Mouse (Mus musculus): ENCODE results near the gene Fads1. TPM values are rescaled to one million over a fixed set of nuclear protein-coding genes. Genes with fewer than 3 reads are reported as not detected.
"Not testable (repeated sequence)": the region's sequence is repeated elsewhere in the genome, so short reads cannot be mapped to it uniquely, and the experiment has no call there.

Fads1 gene
- 162 and 170 TPM in 2 replicates for polyA plus RNA-seq (2016; fragmentation: Nextera tagmentation; extraction: Ambion mirVana)

DNA sequence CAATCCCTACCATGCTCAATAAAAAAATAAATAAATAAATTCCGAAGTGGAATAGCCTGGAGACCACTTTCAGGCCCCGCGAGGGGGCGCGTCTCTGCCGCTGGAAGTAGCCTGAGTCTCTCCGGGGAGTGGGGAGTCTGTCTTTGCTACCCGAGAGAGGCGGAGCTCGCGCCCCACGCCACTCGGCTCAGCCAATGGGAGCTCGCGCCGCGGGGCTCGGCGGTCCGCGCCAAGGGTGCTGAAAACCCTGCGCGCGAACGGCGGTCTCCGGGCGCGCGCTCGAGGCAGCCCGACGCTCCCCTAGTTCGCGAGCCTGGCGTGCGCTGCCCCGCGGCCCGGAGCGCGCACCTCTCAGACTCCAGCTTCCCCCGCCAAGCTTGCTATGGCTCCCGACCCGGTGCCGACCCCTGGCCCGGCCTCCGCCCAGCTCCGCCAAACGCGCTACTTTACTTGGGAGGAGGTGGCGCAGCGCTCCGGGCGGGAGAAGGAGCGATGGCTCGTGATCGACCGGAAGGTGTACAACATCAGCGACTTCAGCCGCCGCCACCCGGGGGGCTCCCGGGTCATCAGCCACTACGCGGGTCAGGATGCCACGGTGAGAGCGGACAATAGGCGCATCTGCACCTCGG, at the start of gene Fads1:
Gene Fads1 (plus strand): TSS at position 219 of the 629 bp plus-strand sequence.
- peak; percentile 94 for DNase-seq (ENCODE audit: low spot score)
- H3K27ac ChIP-seq, result peak within 1 kb of the TSS; percentile 99
- peaks cover 31% of the 10 kb centered on the region for H3K4me1 ChIP-seq (replicated peaks)
- WGBS, result under 1% methylated on average over 70 of the region's 70 CpGs
- H3K27me3 ChIP-seq (ENCODE audit: insufficient read depth, poor library complexity, severe bottlenecking), result no peaks in the 10 kb centered on the region
- peaks cover 34% of the 10 kb centered on the region for H3K36me3 ChIP-seq
- H3K4me3 ChIP-seq, result peak within 1 kb of the TSS; percentile 96
- no peaks in the 10 kb centered on the region for H3K9me3 ChIP-seq

DNA sequence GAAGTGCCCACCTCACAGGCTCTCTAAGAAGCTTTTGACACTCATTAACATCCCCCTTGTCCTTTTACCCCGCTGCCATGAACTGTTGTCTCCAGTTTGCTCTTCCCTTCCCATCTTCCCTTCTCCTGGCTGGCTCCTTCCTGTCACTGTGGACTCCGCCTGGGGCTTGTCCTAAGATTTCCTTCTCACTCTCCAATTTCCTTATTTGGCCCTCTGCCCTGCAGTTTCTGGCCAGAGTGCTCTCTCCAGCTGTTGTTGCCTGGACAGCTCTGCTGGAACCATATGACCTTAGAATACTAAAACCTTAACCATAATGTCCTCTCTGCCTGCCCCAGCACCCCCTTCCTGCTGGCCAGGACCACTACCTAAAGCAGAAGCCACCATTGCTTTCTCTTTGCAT, 48.0 kb upstream of the Fads1 start:
- Histone ChIP-seq H3K4me3 (no peak overlapping the region), H3K36me3 (no peaks in the 10 kb centered on the region), H3K27ac (0 out of 2 replicates have a peak overlapping the region, but pooled peaks have one; percentile 0), H3K9me3 (no peaks in the 10 kb centered on the region), H3K4me1 (replicated peaks) (0 out of 2 replicates have a peak, but pooled peaks cover 4% of the 10 kb centered on the region), H3K27me3 (ENCODE audit: insufficient read depth, poor library complexity, severe bottlenecking) (no peaks in the 10 kb centered on the region)
- WGBS, result 59% methylated on average over 2 of the region's 2 CpGs
- no peak for DNase-seq (ENCODE audit: low spot score)

DNA sequence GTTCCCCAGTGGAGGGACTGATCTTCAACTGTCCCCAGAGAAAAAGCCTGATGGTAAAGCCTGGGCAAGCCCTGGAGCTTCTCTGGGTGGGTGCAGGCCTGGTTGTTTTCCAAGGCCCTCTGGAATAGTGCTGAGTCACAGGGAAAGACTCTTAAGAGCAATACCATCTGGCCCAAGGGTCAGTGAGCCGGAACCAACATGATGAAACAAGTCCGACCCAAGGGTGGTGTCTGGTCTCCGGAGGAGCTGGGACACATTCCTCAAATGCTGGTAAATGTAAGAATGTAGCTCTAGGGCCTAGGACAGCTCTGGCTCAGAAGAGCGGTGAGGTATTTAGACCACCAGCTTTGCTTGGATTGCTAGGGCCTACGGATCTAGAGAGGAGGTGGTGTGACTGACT, 45.3 kb upstream of the Fads1 start:
- Histone ChIP-seq H3K36me3 (no peaks in the 10 kb centered on the region), H3K27ac (no peak overlapping the region), H3K4me3 (no peak overlapping the region), H3K4me1 (replicated peaks) (0 out of 2 replicates have a peak, but pooled peaks cover 4% of the 10 kb centered on the region), H3K9me3 (no peaks in the 10 kb centered on the region), H3K27me3 (ENCODE audit: insufficient read depth, poor library complexity, severe bottlenecking) (no peaks in the 10 kb centered on the region)
- WGBS, result 79% methylated on average over 5 of the region's 5 CpGs
- DNase-seq (ENCODE audit: low spot score), result no peak

- H3K4me1 ChIP-seq (replicated peaks), result peaks cover 20% of the 10 kb centered on the region
- H3K9me3 ChIP-seq, result no peaks in the 10 kb centered on the region
- H3K4me3 ChIP-seq, result no peak overlapping the region
- no peak overlapping the region for H3K27ac ChIP-seq
- H3K36me3 ChIP-seq, result no peaks in the 10 kb centered on the region
- no peaks in the 10 kb centered on the region for H3K27me3 ChIP-seq (ENCODE audit: insufficient read depth, poor library complexity, severe bottlenecking)
- WGBS, result 87% methylated on average over 6 of the region's 6 CpGs
- DNase-seq (ENCODE audit: low spot score), result no peak
These were observed 43.0 kb upstream of the Fads1 start for GRCm38 (mm10) chr19:10139736-10140135.

- H3K4me1 ChIP-seq (replicated peaks), result peaks cover 28% of the 10 kb centered on the region
- H3K36me3 ChIP-seq, result no peaks in the 10 kb centered on the region
- no peaks in the 10 kb centered on the region for H3K9me3 ChIP-seq
- H3K4me3 ChIP-seq, result no peak overlapping the region
- WGBS, result 29% methylated on average over 2 of the region's 2 CpGs
- DNase-seq (ENCODE audit: low spot score), result no peak
- H3K27me3 ChIP-seq (ENCODE audit: insufficient read depth, poor library complexity, severe bottlenecking), result no peaks in the 10 kb centered on the region
- H3K27ac ChIP-seq, result peak overlapping the region; percentile 77
These were observed 39.0 kb upstream of the Fads1 start for GRCm38 (mm10) chr19:10143667-10144066.

- no peaks in the 10 kb centered on the region for H3K36me3 ChIP-seq
- H3K4me3 ChIP-seq, result no peak overlapping the region
- H3K9me3 ChIP-seq, result no peaks in the 10 kb centered on the region
- WGBS, result 67% methylated on average over 4 of the region's 4 CpGs
- H3K4me1 ChIP-seq (replicated peaks), result peaks cover 28% of the 10 kb centered on the region
- DNase-seq (ENCODE audit: low spot score), result no peak
- peak overlapping the region; percentile 77 for H3K27ac ChIP-seq
- no peaks in the 10 kb centered on the region for H3K27me3 ChIP-seq (ENCODE audit: insufficient read depth, poor library complexity, severe bottlenecking)
These were observed 38.2 kb upstream of the Fads1 start for GRCm38 (mm10) chr19:10144464-10144863.

DNA sequence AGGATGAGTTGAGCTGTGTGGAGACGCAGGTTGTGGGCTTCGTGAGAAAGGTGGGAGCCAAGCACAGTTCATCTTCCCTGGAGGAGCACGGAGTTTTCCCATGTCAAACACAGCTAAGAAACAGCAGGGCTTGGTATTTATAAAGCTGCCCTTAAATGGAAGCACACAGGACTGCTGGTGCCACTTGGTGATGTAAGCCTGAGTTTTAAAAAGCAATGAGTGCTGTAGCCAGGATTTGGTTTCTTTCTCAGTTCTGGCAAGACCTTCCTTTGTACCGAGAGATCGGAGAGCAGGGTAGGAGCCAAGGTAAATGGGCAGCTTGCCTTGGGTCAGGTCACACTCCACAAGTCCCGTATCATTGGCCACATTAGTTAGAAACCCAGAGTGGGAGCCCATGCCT, 34.1 kb upstream of the Fads1 start:
- H3K36me3 ChIP-seq, result no peaks in the 10 kb centered on the region
- H3K27ac ChIP-seq, result no peak overlapping the region
- peaks cover 20% of the 10 kb centered on the region for H3K4me1 ChIP-seq (replicated peaks)
- no peak overlapping the region for H3K4me3 ChIP-seq
- no peaks in the 10 kb centered on the region for H3K27me3 ChIP-seq (ENCODE audit: insufficient read depth, poor library complexity, severe bottlenecking)
- H3K9me3 ChIP-seq, result no peaks in the 10 kb centered on the region
- no peak for DNase-seq (ENCODE audit: low spot score)
- 88% methylated on average over 6 of the region's 6 CpGs for WGBS

DNA sequence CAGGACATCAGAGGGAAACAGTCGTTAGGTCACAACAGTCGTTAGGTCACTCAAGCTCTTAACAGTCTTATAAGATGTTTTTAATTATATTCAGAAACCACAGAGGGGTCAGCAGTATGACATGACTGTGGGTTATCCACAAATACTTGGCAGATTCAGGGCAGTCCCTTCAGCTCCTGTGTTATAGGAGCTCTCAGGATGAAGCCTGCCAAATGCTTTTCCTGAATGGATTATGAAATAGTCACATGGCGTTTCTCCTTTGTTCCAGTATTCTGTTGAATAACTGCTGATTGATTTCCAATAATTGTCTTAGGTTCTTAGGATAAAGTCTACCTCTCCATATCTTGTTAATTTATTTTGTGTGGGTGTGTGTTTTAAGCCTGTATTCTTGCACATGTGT, 33.5 kb upstream of the Fads1 start:
- Histone ChIP-seq H3K4me1 (replicated peaks) (peaks cover 14% of the 10 kb centered on the region), H3K27me3 (ENCODE audit: insufficient read depth, poor library complexity, severe bottlenecking) (no peaks in the 10 kb centered on the region), H3K27ac (no peak overlapping the region), H3K36me3 (no peaks in the 10 kb centered on the region), H3K9me3 (no peaks in the 10 kb centered on the region), H3K4me3 (no peak overlapping the region)
- no peak for DNase-seq (ENCODE audit: low spot score)
- 70% methylated on average over 3 of the region's 3 CpGs for WGBS

GRCm38 (mm10) chr19:10157725-10158124, 25.0 kb upstream of the Fads1 start:
- WGBS, result 71% methylated on average over 2 of the region's 2 CpGs
- no peaks in the 10 kb centered on the region for H3K36me3 ChIP-seq
- 0 out of 2 replicates have a peak, but pooled peaks cover 4% of the 10 kb centered on the region for H3K9me3 ChIP-seq
- no peaks in the 10 kb centered on the region for H3K27me3 ChIP-seq (ENCODE audit: insufficient read depth, poor library complexity, severe bottlenecking)
- H3K4me1 ChIP-seq (replicated peaks), result no peaks in the 10 kb centered on the region
- no peak overlapping the region for H3K27ac ChIP-seq
- DNase-seq (ENCODE audit: low spot score), result no peak
- H3K4me3 ChIP-seq, result no peak overlapping the region

- Histone ChIP-seq H3K4me1 (replicated peaks) (no peaks in the 10 kb centered on the region), H3K27ac (no peak overlapping the region), H3K36me3 (no peaks in the 10 kb centered on the region), H3K9me3 (0 out of 2 replicates have a peak, but pooled peaks cover 4% of the 10 kb centered on the region), H3K27me3 (ENCODE audit: insufficient read depth, poor library complexity, severe bottlenecking) (no peaks in the 10 kb centered on the region), H3K4me3 (no peak overlapping the region)
- 85% methylated on average over 3 of the region's 3 CpGs for WGBS
- DNase-seq (ENCODE audit: low spot score), result no peak
These were observed 18.8 kb upstream of the Fads1 start for GRCm38 (mm10) chr19:10163896-10164295.

DNA sequence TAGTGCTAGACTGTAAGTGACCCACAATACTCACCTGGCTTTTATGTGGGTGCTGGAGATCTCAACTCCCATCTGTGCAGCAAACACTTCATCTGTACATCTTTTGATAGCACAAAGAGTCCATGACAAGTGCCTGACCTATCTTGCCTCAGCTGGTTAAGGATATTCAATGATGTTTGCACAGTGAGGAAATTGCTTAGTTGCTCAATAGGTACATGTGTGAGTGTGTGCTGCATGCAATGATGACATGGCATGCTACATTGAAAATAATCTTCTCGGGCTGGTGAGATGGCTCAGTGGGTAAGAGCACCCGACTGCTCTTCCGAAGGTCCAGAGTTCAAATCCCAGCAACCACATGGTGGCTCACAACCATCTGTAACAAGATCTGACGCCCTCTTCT, 16.8 kb upstream of the Fads1 start:
- not testable (repeated sequence) for H3K9me3 ChIP-seq; H3K4me3 ChIP-seq; H3K4me1 ChIP-seq (replicated peaks); DNase-seq (ENCODE audit: low spot score); H3K27ac ChIP-seq; H3K27me3 ChIP-seq (ENCODE audit: insufficient read depth, poor library complexity, severe bottlenecking); H3K36me3 ChIP-seq
- 84% methylated on average over 4 of the region's 4 CpGs for WGBS

GRCm38 (mm10) chr19:10167112-10167511, 15.6 kb upstream of the Fads1 start:
- WGBS, result 84% methylated on average over 4 of the region's 4 CpGs
- no peak for DNase-seq (ENCODE audit: low spot score)

GRCm38 (mm10) chr19:10167951-10168350, 14.7 kb upstream of the Fads1 start:
- Histone ChIP-seq H3K27ac (no peak overlapping the region), H3K36me3 (no peaks in the 10 kb centered on the region), H3K4me1 (replicated peaks) (no peaks in the 10 kb centered on the region), H3K27me3 (ENCODE audit: insufficient read depth, poor library complexity, severe bottlenecking) (no peaks in the 10 kb centered on the region), H3K9me3 (no peaks in the 10 kb centered on the region), H3K4me3 (no peak overlapping the region)
- 90% methylated on average over 1 of the region's 1 CpGs for WGBS
- DNase-seq (ENCODE audit: low spot score), result no peak

More at GRCm38 (mm10) chr19:10167112-10167511, 15.6 kb upstream of the Fads1 start:
- no peak overlapping the region for H3K4me3 ChIP-seq
- no peaks in the 10 kb centered on the region for H3K4me1 ChIP-seq (replicated peaks)
- H3K36me3 ChIP-seq, result no peaks in the 10 kb centered on the region
- 0 out of 2 replicates have a peak, but pooled peaks cover 4% of the 10 kb centered on the region for H3K9me3 ChIP-seq
- no peaks in the 10 kb centered on the region for H3K27me3 ChIP-seq (ENCODE audit: insufficient read depth, poor library complexity, severe bottlenecking)
- no peak overlapping the region for H3K27ac ChIP-seq

Measured in hindbrain, embryonic 10.5 days (tissue).